Comparison of ENCODE assay signal across 20 mouse cellular contexts in the genomic region with DNA sequence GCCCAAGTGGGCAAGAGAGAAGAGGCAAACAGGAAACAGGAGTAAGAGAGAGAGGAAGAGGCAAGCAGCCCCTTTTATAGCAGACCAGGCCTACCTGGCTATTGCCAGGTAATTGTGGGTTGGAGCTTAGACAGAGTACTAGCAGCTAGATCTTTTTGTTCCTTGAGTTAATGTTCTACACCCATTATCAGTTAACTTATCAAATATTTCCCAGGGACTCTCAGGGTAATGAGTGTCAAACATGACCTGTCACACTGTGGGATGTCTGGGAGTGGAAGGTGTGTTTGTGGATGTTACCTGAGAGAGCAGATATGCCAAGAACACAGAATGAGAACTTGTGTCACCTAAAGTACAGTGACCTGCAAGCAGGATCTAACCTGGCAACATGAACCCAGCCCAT.
"Had no signal": no experiment of that assay in that cellular context is flagged by ENCODE, and none has a peak within 500 bp of the region (broad histone marks: within the 10 kb centered on the region; RNA-seq: fewer than 3 reads in every experiment).

No protein-coding gene starts in this region.

- H3K27me3 ChIP-seq: kidney, embryonic 15.5 days; limb, embryonic 13.5 days; liver, embryonic 13.5 days; midbrain, embryonic 12.5 days; midbrain, embryonic 15.5 days; neural tube, embryonic 12.5 days; neural tube, embryonic 15.5 days had no signal

- H3K36me3 ChIP-seq: kidney, embryonic 15.5 days; limb, embryonic 13.5 days; liver, embryonic 13.5 days; midbrain, embryonic 12.5 days; midbrain, embryonic 15.5 days; neural tube, embryonic 12.5 days; neural tube, embryonic 15.5 days had no signal

- ATAC-seq: inflammation-experienced regulatory T-cells, adult 6 months; liver, postnatal 0 days; lung, postnatal 0 days; midbrain, embryonic 15.5 days had no signal

- H3K9ac ChIP-seq: kidney, embryonic 15.5 days; limb, embryonic 13.5 days; liver, embryonic 13.5 days; liver, postnatal 0 days; lung, embryonic 14.5 days; midbrain, embryonic 12.5 days; midbrain, embryonic 15.5 days; neural tube, embryonic 12.5 days; neural tube, embryonic 15.5 days had no signal

- H3K4me3 ChIP-seq: kidney, embryonic 15.5 days; limb, embryonic 13.5 days; liver, embryonic 13.5 days; midbrain, embryonic 12.5 days; midbrain, embryonic 15.5 days; neural tube, embryonic 12.5 days; neural tube, embryonic 15.5 days had no signal

- H3K27ac ChIP-seq: kidney, embryonic 15.5 days; limb, embryonic 13.5 days; liver, embryonic 13.5 days; macrophage; midbrain, embryonic 12.5 days; midbrain, embryonic 15.5 days; neural tube, embryonic 12.5 days; neural tube, embryonic 15.5 days had no signal

- DNase-seq: kidney, adult 8-10 months; kidney, postnatal 10 days; kidney, postnatal 36 days; left cerebral cortex, postnatal 4 days; liver, embryonic 13.5 days; liver, postnatal 0 days; lung, embryonic 14.5 days; right cerebral cortex, adult 18-20 months; right cerebral cortex, postnatal 14 days; right cerebral cortex, postnatal 4 days; thymus, postnatal 25 days had no signal

- H3K4me1 ChIP-seq: limb, embryonic 13.5 days; liver, embryonic 13.5 days; midbrain, embryonic 12.5 days; midbrain, embryonic 15.5 days; neural tube, embryonic 12.5 days had no signal

- H3K9me3 ChIP-seq: kidney, embryonic 15.5 days; limb, embryonic 13.5 days; liver, embryonic 13.5 days; midbrain, embryonic 12.5 days; midbrain, embryonic 15.5 days; neural tube, embryonic 12.5 days; neural tube, embryonic 15.5 days had no signal

- H3K4me2 ChIP-seq: kidney, embryonic 15.5 days; limb, embryonic 13.5 days; liver, embryonic 13.5 days; lung, embryonic 14.5 days; midbrain, embryonic 12.5 days; midbrain, embryonic 15.5 days; neural tube, embryonic 12.5 days; neural tube, embryonic 15.5 days had no signal
